Mouse (Mus musculus) spleen, adult 18-20 months (tissue): ENCODE measurements around the gene Ogfod2.

ENCODE experiments used
- DNase-seq, 2 experiments: peaks; one replicate each; pipeline ENCODE4 v3.0.0; 2022; ENCODE audit warnings: mixed read lengths in 2 of 2

Gene Ogfod2

DNA sequence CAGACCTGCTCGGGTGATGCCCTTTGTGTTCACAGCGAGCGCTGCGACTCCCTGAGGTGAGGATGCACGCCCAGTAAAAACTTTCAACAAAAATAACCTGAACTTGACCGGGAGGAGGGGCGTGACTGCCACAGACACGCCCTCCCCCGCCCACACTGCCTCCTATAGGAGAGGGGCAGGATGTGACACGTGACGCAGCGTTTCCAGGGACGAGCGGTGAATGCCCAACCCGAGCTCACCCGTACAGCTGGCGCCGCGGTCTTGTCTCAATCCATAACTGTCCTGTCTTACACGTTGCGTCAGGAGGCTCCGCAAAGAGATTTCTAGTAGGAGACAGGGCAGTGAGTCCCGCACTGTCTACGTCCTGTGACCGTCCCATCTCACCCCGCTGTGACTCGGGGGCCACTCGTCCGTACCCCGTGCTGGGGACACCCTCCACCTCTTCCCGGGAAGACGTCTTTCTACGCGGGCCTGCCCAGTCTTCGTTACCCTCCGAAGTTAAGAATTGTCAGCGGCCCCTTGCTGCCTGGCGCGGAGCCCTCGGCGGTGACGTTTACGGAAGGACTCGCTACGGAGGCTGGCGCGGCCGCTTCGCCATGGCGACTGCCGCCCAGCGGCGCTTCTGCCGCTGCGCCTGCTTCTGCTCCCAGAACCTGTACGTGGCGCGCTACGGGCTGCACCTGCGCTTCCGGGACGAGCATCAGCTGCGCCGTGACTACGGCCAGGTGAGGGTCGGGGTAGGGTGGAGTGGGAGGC lies at the start of gene Ogfod2:
Gene Ogfod2, plus strand, starts transcription at position 556 of the 756 bp plus-strand sequence.
- DNase-seq: peak; percentile 90 to 91

DNA sequence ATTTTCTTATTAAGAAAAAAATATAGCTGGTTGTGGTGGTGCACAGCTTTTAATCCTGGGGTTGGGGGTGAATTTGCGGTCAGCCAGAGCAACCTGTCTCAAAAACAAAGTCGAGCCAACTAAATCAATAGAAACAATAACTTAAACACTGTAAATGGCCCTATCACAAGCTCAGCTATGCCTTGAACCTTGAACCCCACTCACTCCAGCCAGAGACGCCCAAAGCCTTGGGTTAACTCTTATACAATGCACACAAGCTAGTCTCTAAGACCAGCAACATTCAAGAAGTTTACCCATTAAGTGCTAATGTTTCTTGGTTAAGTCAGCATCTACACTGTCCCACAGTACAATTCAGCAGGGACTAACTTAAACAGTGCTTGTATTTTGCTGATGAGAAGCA lies 42.4 kb upstream of the Ogfod2 start:
- DNase-seq: no peak

DNA sequence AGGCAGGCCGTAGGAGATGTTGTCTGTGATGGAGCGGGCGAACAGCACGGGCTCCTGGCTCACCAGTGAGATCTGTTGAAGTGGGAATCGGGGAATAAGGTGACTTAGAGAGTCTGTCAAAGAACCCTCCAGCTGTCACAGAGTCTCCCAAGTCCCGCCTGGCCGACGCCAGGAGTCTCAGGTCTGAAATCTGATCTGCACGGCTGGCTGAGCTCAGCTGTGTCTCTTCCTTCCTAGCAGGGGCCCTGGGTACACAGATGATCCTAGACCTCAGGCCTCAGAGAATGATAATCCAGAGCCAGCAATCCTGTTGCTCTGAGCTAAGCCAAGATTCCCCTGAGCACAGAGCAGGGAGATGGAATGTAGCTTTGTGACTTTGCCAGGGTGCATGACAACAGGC lies 38.4 kb upstream of the Ogfod2 start:
- no peak for DNase-seq

DNA sequence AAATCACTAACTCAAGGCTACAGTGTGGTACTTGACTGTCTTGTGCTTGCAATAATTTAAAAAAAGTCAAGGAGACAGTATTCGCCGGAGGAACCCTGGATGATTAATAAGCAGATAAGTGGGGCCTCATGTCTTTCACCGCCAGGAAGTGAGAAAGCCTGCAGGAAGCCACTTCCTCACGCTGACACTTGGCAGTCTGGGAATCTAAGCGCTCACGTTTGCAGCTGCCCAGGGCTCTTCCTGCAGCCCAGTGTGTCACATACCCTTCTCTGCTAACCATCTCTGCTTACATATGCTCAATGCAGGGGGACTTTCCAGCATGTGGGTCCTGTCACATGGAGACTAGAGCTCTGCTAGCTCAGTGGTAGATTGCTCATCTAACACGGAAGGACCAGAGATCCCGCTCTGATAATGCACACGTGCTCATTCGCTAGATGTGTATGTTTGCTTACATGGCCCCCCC lies 37.2 kb upstream of the Ogfod2 start:
- DNase-seq: no peak

DNA sequence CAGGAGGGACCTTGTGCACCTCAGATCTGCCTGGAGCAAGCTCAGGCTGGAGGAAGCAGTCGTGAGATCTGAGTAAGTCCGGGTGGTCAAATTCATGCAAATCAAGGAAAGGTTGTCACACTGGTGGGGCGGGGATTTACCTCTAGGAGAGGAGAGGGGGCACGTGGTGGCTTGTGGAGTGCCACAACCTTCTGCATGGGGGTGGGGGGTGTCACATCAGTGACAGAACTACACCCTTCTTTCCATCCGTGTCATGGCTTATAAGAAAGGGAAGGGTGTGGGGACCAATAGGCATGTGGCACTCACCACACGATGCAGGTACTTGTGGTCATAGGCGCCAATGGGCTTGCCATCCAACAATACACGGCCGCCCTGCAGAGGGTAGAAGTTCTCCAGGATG lies 36.4 kb upstream of the Ogfod2 start:
- no peak for DNase-seq

DNA sequence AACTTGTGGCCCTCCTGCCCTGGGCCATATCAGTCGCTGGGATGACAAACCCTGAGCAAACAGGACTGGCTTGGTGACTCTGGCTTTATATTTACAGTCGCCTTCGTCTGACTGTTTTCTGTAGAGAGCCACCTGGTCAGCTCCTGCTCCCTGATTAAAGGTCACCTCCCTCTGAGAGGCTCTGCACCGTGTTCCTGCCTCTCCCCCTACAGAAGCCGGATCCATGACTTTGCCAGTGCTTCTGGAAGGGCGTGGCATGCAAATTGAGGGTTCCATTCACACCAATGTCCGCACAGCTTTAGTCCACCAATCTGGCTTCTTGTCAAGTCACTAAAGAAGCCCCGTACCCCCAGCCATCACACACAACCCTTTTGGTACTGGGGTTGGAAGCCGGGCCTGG lies 35.5 kb upstream of the Ogfod2 start:
- no peak for DNase-seq

DNA sequence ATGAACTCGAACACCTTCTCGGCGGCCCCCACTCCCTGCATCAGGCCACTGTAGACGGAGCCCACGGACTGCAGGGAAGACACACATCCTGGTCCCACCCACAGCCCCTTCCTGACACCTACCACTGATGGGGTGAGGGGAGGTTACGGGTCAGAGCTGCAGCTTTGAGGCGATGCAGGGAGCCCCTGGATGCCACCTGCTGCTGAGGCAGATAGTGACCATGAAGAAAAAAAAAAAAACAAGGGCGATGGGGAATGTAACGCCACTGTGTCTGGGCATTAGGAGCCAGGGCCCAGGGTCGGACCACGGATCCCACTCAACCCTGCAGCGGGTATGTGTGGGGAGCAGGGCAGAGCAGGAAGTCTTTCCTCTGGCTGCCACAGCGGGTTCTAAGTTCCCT lies 34.9 kb upstream of the Ogfod2 start:
- DNase-seq: no peak

DNA sequence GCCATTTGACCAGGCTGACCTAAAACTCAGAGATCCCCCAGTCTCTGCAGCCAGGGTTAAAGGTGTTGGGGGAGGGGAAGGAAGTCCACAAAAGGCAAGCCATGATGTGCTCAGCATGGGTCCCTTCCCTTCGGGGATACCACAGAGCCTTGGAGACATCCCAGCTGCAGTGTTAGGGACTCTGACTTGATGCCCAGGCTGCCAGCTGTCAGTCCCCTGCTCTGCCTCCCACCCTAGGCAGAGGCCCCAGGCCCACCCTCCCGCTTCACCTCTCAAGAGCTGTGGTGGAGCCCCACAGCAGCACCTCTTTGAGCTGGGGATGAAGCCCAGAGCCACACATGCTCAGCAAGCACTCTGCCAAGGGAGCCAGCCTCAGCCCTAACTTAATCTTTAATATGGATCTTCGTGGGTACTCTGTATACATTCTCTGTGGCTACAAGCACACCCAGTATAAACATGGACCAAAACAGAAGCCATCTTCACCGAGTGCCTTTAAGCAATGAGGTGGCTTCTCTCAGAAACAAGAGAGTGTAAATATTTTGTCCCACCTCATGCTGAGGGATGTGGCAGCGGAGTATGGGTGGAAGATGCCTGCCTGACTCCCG lies 34.1 kb upstream of the Ogfod2 start:
- DNase-seq: no peak

GRCm38 (mm10) chr5:124078794-124079416 lies 33.2 kb upstream of the Ogfod2 start:
- no peak for DNase-seq

DNA sequence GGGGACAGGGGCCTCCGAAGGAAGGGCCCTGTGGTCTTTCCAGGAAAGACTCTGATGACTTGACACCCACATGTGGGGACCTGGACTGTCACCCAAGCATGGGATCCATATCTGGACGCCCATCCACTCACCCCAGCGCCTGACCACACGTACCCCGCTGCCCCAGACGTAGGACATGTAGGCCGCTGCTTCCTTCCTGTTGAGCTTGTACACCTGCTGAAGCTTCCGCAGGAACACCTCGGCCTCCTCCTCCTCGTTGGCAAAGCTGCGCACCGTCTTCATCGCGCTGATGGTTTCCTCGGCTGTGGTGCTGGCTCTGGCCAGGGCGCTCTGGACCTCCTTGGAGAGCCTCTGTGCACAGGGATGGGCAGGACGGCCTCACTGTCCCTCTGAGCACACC lies 32.2 kb upstream of the Ogfod2 start:
- DNase-seq: no peak

DNA sequence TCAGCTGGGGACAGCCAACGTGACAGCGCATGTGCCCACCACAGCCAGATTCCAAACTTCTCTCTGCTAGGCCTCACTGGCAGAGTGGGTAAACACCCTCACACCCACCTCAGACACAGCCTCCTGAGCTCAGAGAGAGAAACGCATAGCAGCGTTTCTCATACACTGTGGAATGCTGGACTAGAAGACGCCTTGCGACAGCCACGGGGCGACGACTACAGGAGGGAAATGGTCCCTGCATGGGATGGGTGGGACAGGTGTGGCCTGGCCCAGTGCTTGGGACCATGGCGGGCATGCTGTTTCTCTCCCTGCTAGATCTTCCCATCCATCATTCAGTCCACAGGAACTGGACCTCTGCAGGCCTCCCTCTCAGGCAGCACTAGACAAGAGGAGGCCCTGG lies 29.6 kb upstream of the Ogfod2 start:
- no peak for DNase-seq

DNA sequence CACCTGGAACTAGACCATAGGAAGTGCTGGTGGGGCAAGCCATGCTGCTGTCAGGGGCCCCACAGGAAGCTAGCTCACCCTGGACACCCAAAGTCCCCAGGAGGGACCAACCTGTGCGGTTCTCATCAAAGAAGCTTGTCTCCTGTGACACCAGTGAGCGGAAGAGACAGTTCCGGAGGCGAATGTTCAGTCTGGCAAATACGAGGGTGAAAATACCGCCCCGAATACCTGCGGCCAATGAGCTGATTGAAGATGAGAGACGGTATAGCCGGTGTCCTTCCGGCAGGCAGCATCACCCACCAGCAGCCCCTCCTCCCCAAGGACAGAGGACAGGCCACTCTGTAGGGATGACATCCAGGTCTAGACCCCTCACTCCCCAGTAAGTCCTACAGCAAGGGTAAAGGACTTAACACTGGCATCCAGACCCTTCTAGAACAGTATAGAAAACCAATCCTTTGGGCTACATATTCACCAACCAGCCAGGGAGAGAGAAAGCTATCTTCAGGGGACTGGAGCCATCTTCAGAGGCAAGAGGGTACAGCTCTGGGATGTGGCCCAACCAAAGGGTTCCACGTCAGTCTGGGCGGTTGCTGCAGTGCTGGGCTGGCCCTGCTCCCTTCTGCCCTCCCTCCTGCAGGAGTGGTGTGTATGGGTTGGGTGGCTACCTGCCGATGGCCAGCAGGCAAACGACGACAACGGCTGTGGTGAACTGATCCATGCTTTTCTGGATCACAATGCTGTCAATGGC lies 29.0 kb upstream of the Ogfod2 start:
- DNase-seq: no peak

DNA sequence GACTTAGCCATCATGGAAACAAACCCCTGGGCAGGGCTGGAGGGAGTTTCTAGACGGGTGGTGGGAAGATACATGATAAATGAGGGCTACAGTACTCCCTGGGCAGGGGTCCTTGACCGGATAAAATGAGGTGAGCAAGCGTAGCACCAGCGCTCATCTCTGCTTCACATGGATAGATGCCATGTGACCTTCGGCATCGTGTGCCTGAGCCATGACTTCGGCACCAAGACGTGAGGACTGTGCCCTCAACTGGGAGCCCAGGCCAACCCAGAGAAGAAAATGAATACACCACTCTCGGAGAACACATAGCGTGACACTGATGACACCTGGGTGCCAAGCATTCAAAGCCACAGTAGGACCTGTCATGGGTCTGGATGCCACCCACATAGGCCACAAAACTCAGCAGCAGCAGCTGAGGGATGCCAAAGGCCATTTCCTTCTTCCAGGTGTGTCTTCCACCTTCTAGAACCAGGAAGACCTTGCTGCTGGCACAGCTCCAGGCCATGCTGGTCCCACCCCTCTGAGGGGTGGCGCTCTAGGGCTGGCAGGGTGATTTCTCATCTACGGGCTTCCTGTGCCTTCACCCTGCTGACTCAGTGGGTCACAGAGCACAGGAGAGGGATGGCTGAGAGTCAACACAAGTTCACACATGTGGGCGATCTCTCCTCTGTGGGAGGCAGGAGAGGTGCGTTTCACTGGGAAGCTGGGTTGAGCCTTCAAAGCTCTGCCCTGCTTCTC lies 28.1 kb upstream of the Ogfod2 start:
- DNase-seq: no peak

GRCm38 (mm10) chr5:124084588-124085173 lies 27.4 kb upstream of the Ogfod2 start:
- peak; percentile 73 to 88 for DNase-seq

DNA sequence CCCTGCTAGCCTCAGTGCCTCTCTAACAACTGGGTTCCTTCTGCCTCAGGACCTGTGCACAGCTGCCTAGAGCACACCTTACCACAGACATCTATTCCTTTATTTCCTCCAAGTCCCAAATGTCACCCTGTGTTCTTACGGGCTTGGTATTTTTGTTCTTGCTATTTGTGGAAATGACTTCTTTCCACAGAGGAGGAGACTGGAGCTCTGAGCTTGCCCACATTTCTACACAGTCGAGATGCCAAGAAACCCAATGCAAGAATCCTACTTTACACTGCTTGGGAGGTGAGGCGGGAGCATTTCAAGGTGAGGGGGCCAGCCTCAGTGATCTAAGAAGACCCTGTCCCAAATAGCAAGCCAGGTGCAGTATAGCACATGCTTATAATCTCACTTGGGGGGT lies 26.6 kb upstream of the Ogfod2 start:
- DNase-seq: no peak

DNA sequence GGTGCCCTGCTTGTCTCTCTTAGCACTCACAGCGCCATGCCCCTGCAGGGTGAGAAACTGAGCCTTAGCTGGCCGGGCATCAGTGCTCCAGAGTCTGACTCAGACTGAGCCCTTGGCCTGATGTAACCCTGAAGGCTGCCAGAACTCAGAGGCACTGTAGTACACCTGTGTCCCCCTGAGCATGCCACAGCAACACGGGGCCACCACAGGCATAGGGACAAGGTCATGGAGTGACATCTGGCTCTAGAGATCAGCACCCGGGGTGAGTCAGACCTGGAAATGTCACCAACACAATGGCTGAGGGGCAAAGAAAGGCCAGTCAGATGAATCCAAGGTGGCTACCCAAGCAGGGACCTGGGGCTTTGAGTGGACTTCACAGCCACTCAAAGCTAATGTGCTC lies 25.2 kb upstream of the Ogfod2 start:
- DNase-seq: no peak

- DNase-seq: no peak
Measured at GRCm38 (mm10) chr5:124089868-124090267, 22.2 kb upstream of the Ogfod2 start.

DNA sequence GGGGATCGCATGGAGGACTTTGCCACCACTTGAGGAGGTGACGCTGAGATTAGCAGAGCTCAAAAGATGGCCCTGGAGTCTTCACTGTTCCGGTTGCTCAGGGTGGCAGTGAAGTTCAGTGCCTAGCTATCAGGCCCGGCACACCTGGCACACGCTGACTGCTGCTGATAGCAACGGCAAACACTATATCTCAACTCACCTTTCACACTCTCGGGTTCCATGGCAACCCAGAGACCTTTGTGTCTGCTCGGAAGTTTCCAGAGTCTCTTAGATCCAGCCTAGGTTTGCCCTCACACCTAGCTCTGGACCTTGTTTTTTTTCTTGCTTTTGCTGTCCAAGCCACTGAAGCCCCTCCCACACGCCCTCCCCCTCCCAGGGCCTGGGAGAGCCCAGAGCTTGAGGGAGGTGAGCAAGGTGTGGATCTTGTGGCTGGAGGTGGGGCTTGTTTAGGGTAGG lies 20.1 kb upstream of the Ogfod2 start:
- DNase-seq: no peak

DNA sequence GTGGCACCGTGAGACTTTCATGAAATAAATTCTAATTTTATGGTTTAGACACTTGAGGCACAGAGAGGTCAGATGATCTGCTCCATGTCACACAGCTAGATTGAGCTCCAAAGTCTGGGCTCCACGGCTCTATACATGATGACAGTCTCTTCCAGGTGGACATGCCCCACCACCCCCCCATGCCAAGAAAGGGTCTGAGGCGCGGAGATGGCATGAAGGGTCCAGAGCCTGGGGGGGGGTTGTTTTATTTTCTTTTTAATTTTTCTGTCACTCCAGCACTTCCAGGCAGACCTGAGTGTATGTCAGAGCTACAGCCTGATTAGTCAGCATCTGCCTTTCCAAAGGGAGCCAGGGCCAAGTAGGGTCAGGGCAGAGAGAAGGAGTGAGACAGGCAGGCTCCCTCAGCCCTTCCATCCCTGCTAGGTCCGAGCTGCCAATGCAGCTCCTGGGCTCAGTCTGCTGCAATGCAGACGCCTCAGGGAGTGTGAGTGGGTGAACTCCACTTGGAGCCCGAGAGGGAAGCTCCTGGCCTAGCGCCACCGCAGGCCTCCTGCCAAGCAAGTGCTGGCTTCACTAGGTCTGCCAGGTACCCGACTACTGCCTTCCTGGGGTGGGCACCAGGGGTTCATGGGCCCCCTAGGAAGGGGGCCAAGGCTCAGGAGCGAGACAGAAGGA lies 18.8 kb upstream of the Ogfod2 start:
- DNase-seq: no peak

DNA sequence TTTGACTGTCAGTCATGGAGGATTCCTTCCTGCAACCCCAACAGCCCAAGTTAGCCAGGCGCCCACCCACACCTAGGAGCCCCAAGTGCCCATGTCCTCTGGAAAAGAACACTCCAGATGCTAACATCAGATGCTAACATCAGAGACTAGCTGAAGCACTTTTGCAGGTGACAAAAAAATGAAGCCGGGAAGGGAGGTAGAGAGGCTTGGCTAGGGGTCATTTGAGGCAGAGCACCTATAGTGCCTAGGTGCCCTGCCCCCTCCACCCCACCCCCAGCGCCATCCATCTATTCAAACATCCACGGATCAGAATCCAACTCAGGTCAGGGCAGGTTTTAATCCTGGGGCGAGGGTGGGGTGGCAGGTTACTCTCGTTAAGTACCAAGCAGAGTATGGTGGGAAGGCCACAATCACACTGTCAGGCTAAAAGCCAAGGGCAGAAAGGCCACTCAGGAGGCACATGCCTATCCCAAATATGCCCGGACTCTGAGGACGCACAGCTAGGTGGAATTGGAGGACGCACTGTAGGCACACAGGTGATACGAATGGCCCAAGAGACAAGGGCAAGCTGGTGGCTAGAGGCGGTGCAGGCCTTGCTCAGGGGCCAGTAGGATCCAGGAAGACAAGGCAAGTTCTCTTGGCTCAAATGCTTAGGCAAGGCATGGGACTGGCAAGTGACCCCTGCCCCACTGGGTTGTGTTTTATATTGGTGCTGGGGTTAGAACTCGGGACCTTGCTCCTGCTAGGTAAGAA lies 18.1 kb upstream of the Ogfod2 start:
- no peak for DNase-seq

DNA sequence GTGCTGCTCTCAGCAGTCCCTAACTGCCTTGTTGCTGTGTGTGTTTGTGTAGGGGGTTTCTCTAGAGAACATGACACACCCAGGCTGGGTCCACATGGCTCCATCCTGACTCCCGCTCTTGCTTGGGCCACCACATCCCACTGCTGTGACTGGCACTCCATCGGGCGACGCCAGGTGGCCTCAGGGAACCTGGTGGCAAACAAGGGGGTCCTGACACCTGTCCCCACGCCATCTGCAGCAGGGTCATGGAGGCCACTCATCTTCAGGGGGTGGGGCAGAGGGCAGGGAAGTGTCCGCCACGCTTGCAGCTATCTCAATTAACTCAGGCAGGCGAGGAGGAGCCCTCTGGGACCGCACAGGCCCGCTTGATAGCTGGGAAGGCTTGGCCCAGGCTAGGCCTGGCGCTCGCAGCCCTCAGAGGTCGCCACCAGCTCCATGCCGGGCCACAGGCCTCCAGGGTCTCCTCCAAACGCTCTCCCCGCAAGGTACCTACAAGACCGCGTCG lies 17.0 kb upstream of the Ogfod2 start:
- DNase-seq: no peak
